Mouse (Mus musculus): ENCODE data around the gene Tbcel.

Tbcel gene

DNA sequence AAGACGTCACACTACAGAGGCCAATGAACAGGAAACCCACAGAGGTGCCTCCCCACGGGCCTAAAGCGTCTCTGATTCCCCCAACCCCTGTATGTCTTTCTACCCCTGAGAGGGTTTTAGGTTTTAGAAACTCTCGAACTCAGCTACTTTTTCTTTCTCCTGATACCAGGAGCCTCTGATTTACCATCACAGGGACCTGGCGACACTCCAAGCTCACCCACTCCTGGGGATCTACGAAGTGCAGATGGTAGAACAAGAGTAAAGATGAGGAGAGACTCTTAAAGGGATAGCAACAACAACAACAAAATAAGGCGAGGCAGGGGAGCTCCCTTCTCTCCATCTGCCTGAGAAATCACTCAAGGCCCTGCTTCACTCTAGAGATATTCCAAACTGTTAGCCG lies 120.6 kb downstream of the Tbcel start:
- no peak for DNase-seq (ENCODE audit: low spot score in 2 of 2)

DNA sequence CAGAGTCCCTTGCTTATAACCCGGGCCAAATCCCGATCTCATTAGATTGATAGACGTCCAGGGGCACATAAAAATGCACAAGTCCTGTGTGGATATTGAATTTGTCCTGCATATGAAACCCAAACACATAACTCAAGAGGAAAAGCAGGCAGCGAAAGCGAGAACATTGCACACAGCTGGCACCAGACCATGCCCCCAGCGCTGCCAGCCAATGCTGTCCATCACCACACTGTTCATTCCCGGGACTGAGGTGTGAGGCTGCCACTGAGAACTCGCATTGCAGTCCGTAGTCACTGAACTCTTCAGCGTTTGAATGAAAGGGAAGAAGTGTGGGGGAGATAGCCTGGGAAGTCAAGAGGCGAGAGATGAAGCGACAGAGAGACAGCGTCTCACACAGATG lies 122.0 kb downstream of the Tbcel start:
- DNase-seq (ENCODE audit: low spot score in 2 of 2), result no peak

DNA sequence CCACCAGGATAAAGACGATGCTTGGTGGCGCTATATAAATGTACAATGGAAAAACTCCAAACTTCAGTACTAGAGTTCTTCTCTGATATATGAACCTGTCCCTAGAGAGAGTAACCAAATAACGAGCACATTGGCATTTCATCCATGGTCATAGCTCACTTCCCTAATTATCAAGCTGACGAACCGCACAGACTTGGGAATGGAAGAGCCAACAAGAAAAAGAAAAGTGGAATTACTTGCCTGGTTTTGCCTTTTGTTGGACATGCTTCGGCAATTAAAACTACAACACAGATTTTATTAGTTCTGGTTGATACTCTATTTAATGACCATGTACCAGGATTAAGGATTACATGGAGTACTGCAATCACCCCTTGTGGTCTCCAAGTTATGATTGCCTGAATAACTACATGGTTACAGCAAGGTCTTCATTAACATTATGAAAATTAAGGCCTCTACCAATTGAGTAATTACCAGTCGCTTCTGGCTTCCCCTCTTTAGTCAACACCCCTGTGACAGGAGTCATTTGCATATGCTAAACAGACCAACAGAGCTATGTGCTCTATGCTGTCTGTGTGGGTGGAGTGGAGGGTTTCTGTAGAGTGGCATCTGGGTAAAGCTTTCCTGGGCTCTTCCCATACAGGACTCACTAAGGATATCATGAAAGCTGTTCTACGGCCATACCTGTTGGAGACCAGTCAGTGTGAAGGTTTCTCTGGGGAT lies 124.8 kb downstream of the Tbcel start:
- DNase-seq (ENCODE audit: low spot score in 2 of 2), result no peak

DNA sequence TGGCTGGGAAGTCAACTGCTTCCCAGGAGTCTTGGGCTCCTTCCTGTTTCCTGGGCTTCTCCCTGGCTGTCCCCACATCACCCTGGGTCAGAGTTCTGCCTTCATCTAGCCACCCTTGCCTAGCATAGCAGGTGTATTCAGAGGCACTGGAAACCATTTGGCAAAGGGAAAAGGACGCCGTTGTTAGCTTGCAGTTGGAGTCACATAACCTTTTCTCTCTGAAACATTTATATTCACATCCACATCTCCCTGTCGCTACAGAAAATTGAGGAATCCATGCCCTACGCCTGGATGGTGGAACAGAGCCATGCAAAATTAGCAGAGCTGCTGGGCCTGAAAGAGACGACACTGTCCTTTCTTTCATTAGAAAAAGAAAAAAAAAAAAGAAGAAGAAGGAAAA lies 125.5 kb downstream of the Tbcel start:
- DNase-seq (ENCODE audit: low spot score in 2 of 2), result no peak

DNA sequence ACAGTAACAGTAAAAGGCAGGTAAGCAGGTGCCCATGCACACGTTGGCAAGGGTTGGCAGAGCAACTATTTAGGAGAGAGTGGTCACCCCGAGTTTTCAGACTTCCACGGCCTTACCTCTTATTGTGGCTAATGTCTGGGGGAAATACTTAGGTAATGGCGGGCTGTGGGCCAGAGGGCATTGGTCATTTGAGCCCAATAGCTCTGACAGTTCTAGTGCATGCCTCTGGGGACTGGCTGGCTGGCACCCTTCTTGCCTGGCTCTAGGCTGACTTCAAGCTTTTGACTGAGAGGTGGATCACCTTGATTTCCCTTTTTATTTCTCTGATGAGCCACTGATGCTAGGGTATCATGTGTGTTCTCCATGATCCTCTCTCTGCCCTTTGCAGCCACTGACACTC lies 129.5 kb downstream of the Tbcel start:
- DNase-seq (ENCODE audit: low spot score in 2 of 2), result no peak

DNA sequence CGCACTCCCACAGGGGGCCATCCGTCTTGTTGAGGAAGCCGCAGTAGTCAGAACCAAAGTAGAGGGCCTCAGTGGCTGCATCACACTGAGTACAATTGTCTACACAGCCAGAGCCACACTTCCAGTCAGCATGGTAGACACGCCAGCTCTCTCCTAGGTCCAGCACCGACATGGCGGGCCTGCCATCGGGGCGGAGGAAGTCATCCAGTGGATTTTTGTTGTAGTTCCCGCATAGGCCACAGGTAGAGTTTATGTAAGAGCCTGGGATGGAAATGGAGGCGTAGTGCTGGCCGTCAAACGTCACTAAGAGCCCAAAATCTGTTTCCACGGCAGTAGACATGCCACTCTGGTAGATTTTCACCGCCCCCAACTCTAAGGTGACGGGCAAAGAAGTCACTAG lies 130.0 kb downstream of the Tbcel start:
- DNase-seq (ENCODE audit: low spot score in 2 of 2), result no peak

DNA sequence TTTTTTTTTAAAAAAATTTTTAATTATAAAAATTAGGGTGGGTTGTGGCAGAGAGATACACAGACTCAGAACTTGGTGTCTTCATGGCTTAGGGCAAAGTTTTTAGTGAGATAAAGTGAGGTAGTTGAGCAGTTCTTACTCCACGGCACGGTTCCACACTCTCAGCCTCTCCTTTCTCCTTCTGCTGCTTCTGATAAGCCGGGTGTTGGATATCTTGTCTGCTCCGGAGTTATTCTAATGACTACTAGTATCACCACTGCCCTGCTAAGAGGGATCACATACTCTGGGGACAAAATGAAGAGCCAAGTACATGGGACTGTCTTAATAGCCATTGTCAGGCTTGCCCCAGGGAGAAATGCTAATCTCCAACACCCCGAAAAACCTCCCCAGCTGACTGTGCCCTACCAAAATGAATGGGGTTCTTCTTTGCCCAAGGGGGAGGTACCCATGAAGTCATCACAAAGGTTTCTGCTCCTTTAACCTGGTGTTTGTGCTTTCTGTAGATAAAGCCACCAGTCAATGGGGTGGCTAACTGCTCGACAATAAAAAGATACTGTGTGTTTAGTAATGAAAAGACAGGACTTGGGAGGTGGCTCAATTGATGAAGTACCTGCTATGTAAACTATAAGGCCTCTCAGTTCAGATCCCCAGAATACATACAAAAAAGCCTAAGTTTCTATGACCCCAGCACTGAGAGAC lies 135.8 kb downstream of the Tbcel start:
- DNase-seq (ENCODE audit: low spot score in 2 of 2), result no peak
